Mouse (Mus musculus): ENCODE measurements around the gene Tpcn2. TPM values are rescaled to one million over a fixed set of nuclear protein-coding genes. Genes with fewer than 3 reads are reported as not detected.

Gene Tpcn2
- polyA plus RNA-seq, 1 experiment from 2014 or later: 3.8 TPM

GRCm38 (mm10) chr7:145208006-145208405 is 75.8 kb downstream of the Tpcn2 start, which contains the start of gene 1810010D01Rik:
1810010D01Rik (minus strand) TSS chr7:145208119.
- ATAC-seq: no peak
- peak within 1 kb of the TSS; percentile 97 for H3K27ac ChIP-seq
- no peak within 1 kb of the TSS for H3K4me3 ChIP-seq
- WGBS: 90% methylated on average over 4 of the region's 4 CpGs
- H3K9me3 ChIP-seq (replicated peaks): no peaks in the 10 kb centered on the region
- H3K9ac ChIP-seq: 0 out of 2 replicates have a peak within 1 kb of the TSS, but pooled peaks have one; percentile 55
- H3K27me3 ChIP-seq: no peaks in the 10 kb centered on the region
- H3K4me2 ChIP-seq: no peak within 1 kb of the TSS
- H3K4me1 ChIP-seq: peaks cover 63% of the 10 kb centered on the region
- no peaks in the 10 kb centered on the region for H3K36me3 ChIP-seq (ENCODE audit: poor library complexity, severe bottlenecking)

- H3K36me3 ChIP-seq (ENCODE audit: poor library complexity, severe bottlenecking): no peaks in the 10 kb centered on the region
- peak overlapping the region; percentile 50; the same call in 1 of the 2 replicates for H3K4me2 ChIP-seq
- peak overlapping the region; percentile 55 for H3K9ac ChIP-seq
- no peaks in the 10 kb centered on the region for H3K27me3 ChIP-seq
- 35% methylated on average over 6 of the region's 6 CpGs for WGBS
- H3K4me3 ChIP-seq: no peak overlapping the region
- ATAC-seq: no peak
- peak overlapping the region; percentile 97 for H3K27ac ChIP-seq
- peaks cover 51% of the 10 kb centered on the region for H3K4me1 ChIP-seq
- H3K9me3 ChIP-seq (replicated peaks): no peaks in the 10 kb centered on the region
Measured at GRCm38 (mm10) chr7:145206801-145207200, 77.0 kb downstream of the Tpcn2 start.

DNA sequence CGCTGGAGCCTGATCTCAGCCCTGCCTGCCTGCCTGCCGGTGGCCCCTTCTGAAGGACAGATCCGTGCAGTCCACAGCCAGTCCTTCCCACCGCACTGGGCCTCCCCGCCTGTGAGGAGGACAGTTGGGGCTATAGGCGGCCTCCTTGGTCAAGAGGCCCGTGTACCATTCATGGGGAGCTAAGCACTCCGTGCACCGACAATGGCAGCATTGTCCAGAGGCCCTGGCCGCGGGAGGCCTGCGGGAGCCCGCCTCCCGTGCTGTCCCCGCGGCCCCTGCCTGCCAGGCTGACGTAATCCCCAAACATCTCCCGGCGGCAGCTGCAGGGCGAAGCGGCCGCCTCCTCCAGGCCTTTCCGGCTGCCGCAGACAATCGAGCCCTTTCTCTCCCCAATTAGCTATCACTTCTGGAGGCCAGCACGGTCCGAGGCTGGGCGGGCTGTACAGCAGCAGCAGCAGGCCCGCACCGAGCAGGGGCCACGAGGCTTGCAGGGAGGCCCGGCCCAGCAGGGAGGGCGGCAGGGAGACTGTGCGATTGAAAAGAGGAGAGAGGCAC is 77.7 kb downstream of the Tpcn2 start:
- Histone ChIP-seq H3K4me1 (peaks cover 46% of the 10 kb centered on the region), H3K4me2 (peak overlapping the region; percentile 50), H3K27me3 (no peaks in the 10 kb centered on the region), H3K9me3 (replicated peaks) (peaks cover 5% of the 10 kb centered on the region; the same call in 1 of the 2 replicates), H3K4me3 (peak overlapping the region; percentile 3; the same call in 1 of the 2 replicates), H3K27ac (peak overlapping the region; percentile 97), H3K9ac (peak overlapping the region; percentile 55), H3K36me3 (ENCODE audit: poor library complexity, severe bottlenecking) (no peaks in the 10 kb centered on the region)
- peak; percentile 96 for ATAC-seq
- WGBS: under 1% methylated on average over 34 of the region's 34 CpGs

DNA sequence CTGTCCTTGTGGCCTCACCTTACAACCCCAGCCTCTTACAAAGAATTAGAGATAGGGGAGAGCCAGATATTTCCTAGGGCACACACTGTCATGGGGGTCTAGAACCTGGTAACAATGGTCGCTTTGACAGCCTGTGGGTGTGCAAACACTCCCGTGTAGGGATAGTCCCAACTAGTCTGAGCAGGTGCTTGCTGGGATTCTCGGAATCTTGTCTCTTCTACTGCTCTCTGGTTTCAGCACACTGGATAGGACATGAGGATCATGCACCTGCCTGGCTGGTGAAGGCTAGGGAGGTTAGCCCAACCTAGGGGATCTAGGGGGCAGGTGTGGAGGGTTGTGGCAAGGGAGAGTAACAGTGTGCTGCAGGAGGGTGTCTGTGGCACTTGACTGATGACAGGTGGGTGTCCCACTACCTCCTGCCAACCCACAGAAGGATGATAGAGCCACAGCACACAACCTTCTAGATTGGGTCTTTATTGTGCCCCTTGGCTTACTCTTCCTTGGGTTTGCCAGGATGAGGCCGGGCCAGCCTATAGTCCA is 78.4 kb downstream of the Tpcn2 start:
- Histone ChIP-seq H3K9me3 (replicated peaks) (peaks cover 7% of the 10 kb centered on the region; the same call in 1 of the 2 replicates), H3K27me3 (no peaks in the 10 kb centered on the region), H3K27ac (peak overlapping the region; percentile 97), H3K4me1 (peaks cover 39% of the 10 kb centered on the region), H3K36me3 (ENCODE audit: poor library complexity, severe bottlenecking) (no peaks in the 10 kb centered on the region), H3K9ac (peak overlapping the region; percentile 55), H3K4me3 (no peak overlapping the region), H3K4me2 (peak overlapping the region; percentile 50)
- no peak; the same call in none of the 2 replicates for ATAC-seq
- 77% methylated on average over 4 of the region's 4 CpGs for WGBS

DNA sequence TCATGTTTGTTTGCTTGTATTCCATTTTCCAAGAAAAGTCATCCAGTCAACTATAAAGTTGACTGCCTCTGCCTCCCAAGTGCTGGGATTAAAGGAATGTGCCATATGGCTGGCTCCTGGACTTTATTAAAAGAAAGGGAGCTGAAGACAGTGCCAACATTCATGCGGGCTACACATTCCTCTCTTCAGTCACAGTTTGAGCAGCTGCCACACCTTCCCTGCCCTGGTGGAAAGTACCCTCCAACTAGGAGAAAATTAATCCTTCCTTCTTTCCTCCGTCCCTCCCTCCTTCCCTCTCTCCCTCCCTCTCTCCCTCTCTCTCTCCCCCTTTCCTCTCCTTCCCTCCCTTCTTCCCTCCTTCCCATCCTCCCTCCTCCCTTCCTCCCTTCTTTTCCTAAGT is 84.1 kb downstream of the Tpcn2 start:
- no peak for ATAC-seq
- H3K9ac ChIP-seq: no peak overlapping the region
- peaks cover 7% of the 10 kb centered on the region; the same call in 1 of the 2 replicates for H3K9me3 ChIP-seq (replicated peaks)
- no peak overlapping the region for H3K27ac ChIP-seq
- H3K4me1 ChIP-seq: peaks cover 22% of the 10 kb centered on the region
- 61% methylated on average over 2 of the region's 2 CpGs for WGBS
- no peaks in the 10 kb centered on the region for H3K36me3 ChIP-seq (ENCODE audit: poor library complexity, severe bottlenecking)
- H3K4me2 ChIP-seq: no peak overlapping the region
- no peaks in the 10 kb centered on the region for H3K27me3 ChIP-seq
- H3K4me3 ChIP-seq: no peak overlapping the region

DNA sequence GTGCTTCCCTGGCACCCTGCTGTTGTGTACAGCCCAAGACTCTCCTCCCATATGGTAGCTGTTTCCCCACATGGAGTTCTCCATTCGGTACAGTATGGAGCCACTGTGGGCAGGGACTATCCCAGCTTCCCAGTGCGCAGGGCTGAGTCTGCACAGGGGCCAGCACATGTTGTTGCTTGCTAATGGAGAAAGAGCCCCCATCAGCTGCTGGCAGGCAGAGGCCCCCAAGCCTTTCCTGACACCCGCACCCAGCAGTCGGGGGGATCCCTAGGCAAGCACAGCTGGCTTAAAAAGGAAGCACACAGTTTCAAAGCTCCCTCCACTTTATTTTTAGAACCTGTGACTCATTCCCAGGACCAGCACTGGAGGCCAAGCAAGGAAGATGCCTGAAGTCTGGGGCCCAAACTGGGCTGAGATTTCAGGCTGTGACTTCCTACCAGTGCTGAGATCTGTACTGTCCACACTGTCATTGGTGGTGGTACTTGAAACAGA is 85.5 kb downstream of the Tpcn2 start:
- H3K27ac ChIP-seq: no peak overlapping the region
- no peaks in the 10 kb centered on the region for H3K27me3 ChIP-seq
- H3K4me2 ChIP-seq: no peak overlapping the region
- H3K9ac ChIP-seq: no peak overlapping the region
- 67% methylated on average over 4 of the region's 4 CpGs for WGBS
- H3K36me3 ChIP-seq (ENCODE audit: poor library complexity, severe bottlenecking): no peaks in the 10 kb centered on the region
- no peak overlapping the region for H3K4me3 ChIP-seq
- peaks cover 32% of the 10 kb centered on the region for H3K4me1 ChIP-seq
- ATAC-seq: 0 out of 2 replicates have a peak, but pooled peaks have one; percentile 41
- peaks cover 7% of the 10 kb centered on the region; the same call in 1 of the 2 replicates for H3K9me3 ChIP-seq (replicated peaks)

GRCm38 (mm10) chr7:145197711-145198110 is 86.1 kb downstream of the Tpcn2 start:
- H3K27ac ChIP-seq: no peak overlapping the region
- no peaks in the 10 kb centered on the region for H3K27me3 ChIP-seq
- H3K4me1 ChIP-seq: peaks cover 32% of the 10 kb centered on the region
- H3K9me3 ChIP-seq (replicated peaks): peaks cover 7% of the 10 kb centered on the region; the same call in 1 of the 2 replicates
- 47% methylated on average over 3 of the region's 3 CpGs for WGBS
- ATAC-seq: no peak
- H3K9ac ChIP-seq: no peak overlapping the region
- H3K4me3 ChIP-seq: no peak overlapping the region
- H3K4me2 ChIP-seq: no peak overlapping the region
- no peaks in the 10 kb centered on the region for H3K36me3 ChIP-seq (ENCODE audit: poor library complexity, severe bottlenecking)

DNA sequence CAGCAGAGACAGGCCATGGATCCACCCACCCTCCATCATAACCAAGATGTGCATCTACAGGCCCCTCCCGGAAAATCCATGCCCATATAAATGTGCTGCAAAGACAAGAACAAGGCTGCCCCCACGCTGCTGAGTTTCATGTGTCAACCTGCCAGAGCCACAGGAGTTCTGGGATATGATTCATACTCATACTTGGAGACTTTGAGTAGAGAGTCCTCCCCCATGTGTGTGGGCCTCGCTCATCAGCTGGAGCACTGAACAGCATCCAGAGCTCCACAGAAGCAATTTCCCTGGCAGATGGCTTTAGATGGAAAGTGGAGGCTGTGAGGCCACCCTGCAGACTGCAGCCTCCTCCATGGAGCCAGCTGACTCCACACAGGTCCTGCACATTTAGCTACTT is 86.8 kb downstream of the Tpcn2 start:
- no peak overlapping the region for H3K4me3 ChIP-seq
- no peak overlapping the region for H3K9ac ChIP-seq
- no peaks in the 10 kb centered on the region for H3K36me3 ChIP-seq (ENCODE audit: poor library complexity, severe bottlenecking)
- H3K4me1 ChIP-seq: peaks cover 32% of the 10 kb centered on the region
- 84% methylated on average over 3 of the region's 3 CpGs for WGBS
- peaks cover 7% of the 10 kb centered on the region; the same call in 1 of the 2 replicates for H3K9me3 ChIP-seq (replicated peaks)
- H3K4me2 ChIP-seq: no peak overlapping the region
- no peak overlapping the region for H3K27ac ChIP-seq
- no peaks in the 10 kb centered on the region for H3K27me3 ChIP-seq
- no peak for ATAC-seq

DNA sequence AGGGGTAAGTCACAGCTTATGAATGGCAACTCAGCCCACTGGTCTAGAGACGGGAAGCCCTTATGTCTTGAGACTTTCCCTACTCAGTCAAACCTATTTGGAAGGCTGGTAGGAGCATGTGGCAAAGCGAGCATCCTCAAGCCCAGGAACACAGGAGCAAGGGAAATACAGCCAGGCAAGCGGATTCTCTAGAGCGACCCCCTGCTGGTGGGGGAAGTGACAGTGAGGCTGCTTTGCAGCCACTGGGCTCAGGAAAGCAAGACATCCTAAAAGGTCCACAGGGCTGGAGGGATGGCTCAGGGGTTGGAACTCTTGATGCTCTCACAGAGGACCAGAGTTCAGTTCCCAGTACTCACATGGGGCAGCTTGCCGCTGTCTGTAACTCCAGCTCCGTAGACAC is 87.5 kb downstream of the Tpcn2 start:
- Histone ChIP-seq H3K9ac (no peak overlapping the region), H3K36me3 (ENCODE audit: poor library complexity, severe bottlenecking) (no peaks in the 10 kb centered on the region), H3K27ac (no peak overlapping the region), H3K4me2 (no peak overlapping the region), H3K9me3 (replicated peaks) (peaks cover 3% of the 10 kb centered on the region; the same call in 1 of the 2 replicates), H3K4me3 (no peak overlapping the region), H3K4me1 (peaks cover 32% of the 10 kb centered on the region), H3K27me3 (no peaks in the 10 kb centered on the region)
- WGBS: 82% methylated on average over 6 of the region's 6 CpGs
- no peak for ATAC-seq

DNA sequence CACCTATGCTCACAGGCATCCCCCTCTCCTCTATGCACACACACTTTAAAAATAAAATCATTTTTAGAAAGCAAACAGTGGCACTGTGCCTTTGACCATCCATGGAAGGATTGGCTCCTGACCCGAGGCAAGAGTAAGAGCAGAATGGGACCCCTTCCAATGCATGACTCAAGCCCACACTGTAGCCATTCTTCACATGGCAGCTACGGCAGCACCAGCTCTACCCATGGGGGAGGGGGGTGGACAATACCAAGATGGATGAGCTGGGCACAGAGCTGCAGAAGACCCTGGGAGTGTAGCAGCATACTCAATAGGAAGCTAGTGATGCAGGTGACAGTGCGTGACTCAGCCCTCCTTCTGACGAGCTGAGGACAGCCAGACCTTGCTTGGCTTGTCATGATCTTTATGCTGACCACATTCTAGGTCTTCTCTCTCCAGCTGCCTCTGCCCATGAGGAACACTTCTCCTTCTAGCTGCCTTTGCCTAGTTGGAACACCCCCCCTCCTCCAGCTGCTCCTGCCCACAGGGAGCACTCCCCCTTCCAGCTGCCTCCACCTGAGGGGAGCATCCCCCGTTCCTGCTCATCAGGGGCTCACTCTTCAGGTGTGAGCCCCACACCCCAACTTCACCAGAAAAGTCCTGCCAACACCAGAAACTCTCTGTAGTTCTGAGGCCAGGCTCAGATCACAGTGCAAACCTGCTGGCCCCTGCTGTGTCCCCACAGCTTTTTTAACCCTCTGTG is 88.5 kb downstream of the Tpcn2 start:
- H3K36me3 ChIP-seq (ENCODE audit: poor library complexity, severe bottlenecking): no peaks in the 10 kb centered on the region
- H3K4me2 ChIP-seq: no peak overlapping the region
- H3K9ac ChIP-seq: 0 out of 2 replicates have a peak overlapping the region, but pooled peaks have one; percentile 26
- peaks cover 32% of the 10 kb centered on the region for H3K4me1 ChIP-seq
- H3K9me3 ChIP-seq (replicated peaks): no peaks in the 10 kb centered on the region
- 67% methylated on average over 5 of the region's 5 CpGs for WGBS
- ATAC-seq: no peak
- 0 out of 2 replicates have a peak overlapping the region, but pooled peaks have one; percentile 49 for H3K27ac ChIP-seq
- no peak overlapping the region for H3K4me3 ChIP-seq
- no peaks in the 10 kb centered on the region for H3K27me3 ChIP-seq

GRCm38 (mm10) chr7:145194455-145195161 is 89.2 kb downstream of the Tpcn2 start:
- H3K36me3 ChIP-seq (ENCODE audit: poor library complexity, severe bottlenecking): no peaks in the 10 kb centered on the region
- peak; percentile 68 for ATAC-seq
- H3K4me1 ChIP-seq: peaks cover 30% of the 10 kb centered on the region
- peak overlapping the region; percentile 49; the same call in 1 of the 2 replicates for H3K27ac ChIP-seq
- no peak overlapping the region for H3K9ac ChIP-seq
- H3K9me3 ChIP-seq (replicated peaks): no peaks in the 10 kb centered on the region
- H3K4me3 ChIP-seq: no peak overlapping the region
- no peak overlapping the region for H3K4me2 ChIP-seq
- 61% methylated on average over 3 of the region's 3 CpGs for WGBS
- no peaks in the 10 kb centered on the region for H3K27me3 ChIP-seq
